Mouse (Mus musculus) stomach, embryonic 16.5 days (tissue): ENCODE results near the gene Gramd1b. TPM values are rescaled to one million over a fixed set of nuclear protein-coding genes. Genes with fewer than 3 reads are reported as not detected.

Source experiments
- ATAC-seq: fragments of 200-750 bp; cut with Nextera tagmentation; 2 replicates; pipeline ENCODE4 v1.8.0; 2017; ENCODE audit warnings: moderate number of reproducible peaks, moderate TSS enrichment; ENCODE audit not compliant: insufficient read depth, low FRiP score
- H3K27ac ChIP-seq: fragments of 300-500 bp; sonication (generic); 2 replicates; pipeline ENCODE4 v1.5.1; 2014; ENCODE audit warnings: low read length
- H3K27me3 ChIP-seq: fragments of 300-500 bp; sonication (generic); 2 replicates; pipeline ENCODE4 v1.6.1; 2014; ENCODE audit warnings: low read length, control low read depth, mixed read lengths; ENCODE audit not compliant: control insufficient read depth, insufficient read depth
- H3K36me3 ChIP-seq: fragments of 300-500 bp; sonication (generic); 2 replicates; pipeline ENCODE4 v1.6.1; 2014; ENCODE audit warnings: low read length; ENCODE audit not compliant: control insufficient read depth, insufficient read depth
- H3K4me1 ChIP-seq: fragments of 300-500 bp; sonication (generic); 2 replicates; pipeline ENCODE4 v1.6.1; 2014; ENCODE audit warnings: low read length, control low read depth, mixed read lengths; ENCODE audit not compliant: control insufficient read depth, insufficient read depth
- H3K4me2 ChIP-seq: fragments of 300-500 bp; sonication (generic); 2 replicates; pipeline ENCODE4 v1.6.1; 2014; ENCODE audit warnings: low read depth, low read length, mixed read lengths
- H3K4me3 ChIP-seq: fragments of 300-500 bp; sonication (generic); replicated peaks from 2 replicates; pipeline ENCODE4 v1.5.1; 2014; ENCODE audit warnings: mild to moderate bottlenecking, low read length
- H3K9ac ChIP-seq: fragments of 300-500 bp; sonication (generic); 2 replicates; pipeline ENCODE4 v1.6.1; 2014; ENCODE audit warnings: low read length
- H3K9me3 ChIP-seq: fragments of 300-500 bp; sonication (generic); replicated peaks from 2 replicates; pipeline ENCODE4 v1.6.1; 2016; ENCODE audit warnings: low read length, control low read depth; ENCODE audit not compliant: control insufficient read depth
- WGBS: fragments of 180-500 bp; shearing (Covaris S2); extraction: QIAGEN DNeasy Blood & Tissue Kit; methylation state at CpG from one replicate; pipeline ENCODE4 v1.1.7; 2014; 5-methylcytosine and 5-hydroxymethylcytosine counted together
- polyA plus RNA-seq: library from polyadenylated mRNA; unstranded; fragments of >200 nt; fragmentation: Nextera tagmentation; extraction: Ambion mirVana; gene quantifications from 2 replicates; pipeline ENCODE4 v1.2.1, GENCODE M21; 2015

The Gramd1b gene
- polyA plus RNA-seq, 1 experiment from 2014 or later = 4.9 TPM

DNA sequence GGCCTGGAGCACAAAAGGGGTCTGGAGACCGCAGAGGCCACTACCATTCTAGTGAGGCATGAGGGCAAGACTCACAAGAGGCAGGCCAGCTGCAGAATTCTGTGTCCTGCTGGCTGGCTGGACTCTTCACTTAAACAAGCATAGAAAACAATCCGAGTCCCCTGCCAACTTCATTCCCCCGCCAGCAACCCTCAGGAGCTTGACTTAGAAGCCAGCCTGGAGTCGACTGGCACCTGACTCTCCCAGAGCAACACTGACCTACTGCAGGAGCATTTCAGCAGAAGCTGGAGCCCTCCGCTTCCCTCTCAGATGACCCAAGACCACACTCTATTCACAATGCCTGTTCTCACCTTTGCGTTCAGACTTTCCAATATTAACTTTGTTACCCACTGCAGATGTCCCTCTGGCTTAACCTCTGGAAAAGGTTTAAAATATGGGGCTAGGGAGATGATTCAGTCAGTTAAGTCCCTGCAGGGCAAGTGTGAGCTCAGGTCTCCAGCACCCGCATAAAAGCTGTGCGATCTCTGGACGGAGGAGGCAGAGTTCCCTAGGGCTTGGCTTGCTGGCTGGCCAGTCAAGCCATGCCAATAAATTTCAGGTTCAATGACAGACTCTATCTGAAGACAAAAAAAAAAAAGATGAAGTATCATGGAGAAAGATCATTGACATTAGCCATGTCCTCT lies 104.8 kb downstream of the Gramd1b start:
- no peak overlapping the region for H3K4me3 ChIP-seq
- H3K36me3 ChIP-seq = no peaks in the 10 kb centered on the region
- no peak for ATAC-seq
- WGBS = 83% methylated on average over 9 of the region's 9 CpGs
- H3K27ac ChIP-seq = no peak overlapping the region
- H3K4me2 ChIP-seq = no peak overlapping the region
- H3K27me3 ChIP-seq = no peaks in the 10 kb centered on the region
- H3K4me1 ChIP-seq = no peaks in the 10 kb centered on the region
- H3K9ac ChIP-seq = no peak overlapping the region
- no peaks in the 10 kb centered on the region for H3K9me3 ChIP-seq

DNA sequence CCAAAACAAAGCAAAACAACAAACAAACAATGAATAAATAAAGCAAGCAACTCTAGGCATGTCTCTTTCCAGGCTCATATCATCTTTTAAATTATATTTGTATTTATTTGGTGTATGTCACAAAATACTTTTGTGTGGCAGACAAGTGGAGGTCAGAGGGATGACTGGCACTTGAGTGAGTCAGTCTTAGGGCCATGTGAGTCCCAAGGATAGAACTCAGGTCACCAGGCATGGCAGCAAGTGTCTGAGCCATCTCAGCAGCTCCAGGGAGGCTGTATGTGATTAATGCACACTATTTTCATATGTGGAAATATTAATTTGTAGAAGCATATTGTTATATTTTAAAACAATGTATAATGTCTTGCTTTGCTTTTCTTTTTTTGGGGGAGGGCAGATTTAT lies 106.3 kb downstream of the Gramd1b start:
- H3K4me2 ChIP-seq = no peak overlapping the region
- no peak overlapping the region for H3K27ac ChIP-seq
- no peaks in the 10 kb centered on the region for H3K9me3 ChIP-seq
- H3K27me3 ChIP-seq = no peaks in the 10 kb centered on the region
- H3K36me3 ChIP-seq = no peaks in the 10 kb centered on the region
- H3K4me1 ChIP-seq = no peaks in the 10 kb centered on the region
- no peak overlapping the region for H3K4me3 ChIP-seq
- no peak overlapping the region for H3K9ac ChIP-seq
- ATAC-seq = no peak

DNA sequence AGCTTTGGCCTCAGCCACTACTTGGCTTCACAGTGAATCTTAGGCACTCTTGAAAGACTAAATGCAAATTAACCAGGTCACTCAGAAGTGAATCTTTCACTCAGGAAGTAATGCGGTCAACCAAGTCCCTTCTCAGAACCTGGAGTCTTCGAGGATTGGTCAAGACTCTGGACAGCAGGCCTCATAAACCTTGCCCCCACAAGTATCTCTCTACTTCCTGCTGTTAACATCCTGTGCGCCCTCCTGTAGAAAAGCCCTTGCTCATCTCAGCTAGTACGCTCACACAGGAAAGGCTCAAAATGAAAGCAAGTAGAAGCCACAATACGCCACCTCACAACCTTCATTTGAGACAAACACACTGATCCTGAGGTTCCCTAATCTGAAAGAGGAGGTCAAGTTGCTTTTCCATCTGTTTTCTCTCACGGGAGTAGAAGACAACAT lies 107.7 kb downstream of the Gramd1b start:
- Histone ChIP-seq H3K27me3 (no peaks in the 10 kb centered on the region), H3K36me3 (no peaks in the 10 kb centered on the region), H3K9me3 (no peaks in the 10 kb centered on the region), H3K27ac (no peak overlapping the region), H3K4me2 (no peak overlapping the region), H3K4me1 (no peaks in the 10 kb centered on the region), H3K9ac (no peak overlapping the region), H3K4me3 (no peak overlapping the region)
- no peak for ATAC-seq
- 81% methylated on average over 6 of the region's 6 CpGs for WGBS

DNA sequence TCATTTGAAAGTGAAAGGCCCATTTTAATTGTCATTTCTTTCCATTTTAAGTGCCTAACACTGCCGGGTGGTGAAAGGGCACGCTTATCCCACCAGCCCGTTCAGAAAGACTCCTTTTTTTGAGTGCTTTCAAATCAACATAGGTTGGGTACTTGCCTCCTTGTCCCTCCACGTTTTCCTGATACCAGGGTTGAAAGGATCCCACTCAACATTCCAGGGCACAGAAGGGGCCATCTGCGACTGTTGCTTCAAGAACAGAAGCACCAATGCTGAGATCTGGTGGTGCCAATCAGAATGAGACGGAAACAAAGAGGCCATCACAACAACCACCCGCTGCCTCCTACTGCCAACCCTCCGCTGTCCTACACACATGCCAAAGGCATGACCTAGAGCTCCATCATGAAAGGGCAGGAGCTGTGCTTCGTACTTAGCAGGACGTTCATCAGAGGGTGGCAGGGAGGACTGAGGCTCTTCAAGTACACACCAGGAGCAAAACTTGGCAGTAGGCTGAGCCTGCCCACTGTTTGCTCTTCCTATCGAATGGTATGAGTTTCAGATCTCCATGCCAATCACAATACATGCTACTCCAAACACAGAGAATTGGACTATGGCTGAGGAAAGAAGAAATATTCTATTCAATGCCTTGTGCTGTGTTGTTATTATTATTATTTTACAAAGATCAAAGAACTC lies 108.7 kb downstream of the Gramd1b start:
- H3K4me1 ChIP-seq = no peaks in the 10 kb centered on the region
- H3K9me3 ChIP-seq = no peaks in the 10 kb centered on the region
- no peak overlapping the region for H3K4me2 ChIP-seq
- no peak overlapping the region for H3K27ac ChIP-seq
- 82% methylated on average over 11 of the region's 11 CpGs for WGBS
- no peak overlapping the region for H3K4me3 ChIP-seq
- no peak overlapping the region for H3K9ac ChIP-seq
- no peaks in the 10 kb centered on the region for H3K36me3 ChIP-seq
- no peak for ATAC-seq
- no peaks in the 10 kb centered on the region for H3K27me3 ChIP-seq

DNA sequence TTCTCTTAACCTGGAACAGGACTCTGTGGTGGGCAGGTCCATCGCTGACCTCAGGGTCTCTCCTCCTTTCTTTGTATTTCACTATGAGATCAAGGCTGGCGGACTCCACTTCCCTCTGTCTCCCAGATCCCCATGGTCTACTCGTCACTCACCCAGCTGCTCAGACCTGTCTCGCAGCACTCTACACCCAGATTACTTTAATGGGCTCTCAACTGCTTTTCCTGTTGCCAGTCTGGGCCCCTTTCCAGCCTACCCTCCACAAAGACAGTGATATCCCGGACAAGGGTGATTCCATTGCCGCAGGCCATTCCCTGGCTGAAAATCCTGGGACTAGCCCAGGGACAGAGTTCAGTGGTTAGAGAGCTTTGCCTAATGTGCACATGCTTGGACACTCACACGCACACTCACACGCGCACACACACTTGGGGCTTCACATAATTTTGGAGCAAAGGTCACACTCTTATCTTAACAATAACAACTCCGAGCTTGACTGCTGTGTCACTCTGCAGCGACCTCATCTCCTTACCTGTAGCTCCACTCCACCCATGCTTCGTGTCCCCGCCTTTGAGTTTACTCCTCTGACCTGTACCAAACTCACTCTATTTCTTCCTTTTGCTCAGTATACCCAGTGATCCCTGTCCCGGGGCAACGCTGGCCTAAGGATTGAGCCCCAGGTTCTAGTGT lies 110.4 kb downstream of the Gramd1b start:
- H3K9me3 ChIP-seq = no peaks in the 10 kb centered on the region
- no peak for ATAC-seq
- H3K9ac ChIP-seq = no peak overlapping the region
- no peak overlapping the region for H3K4me3 ChIP-seq
- no peaks in the 10 kb centered on the region for H3K4me1 ChIP-seq
- H3K27me3 ChIP-seq = no peaks in the 10 kb centered on the region
- no peak overlapping the region for H3K4me2 ChIP-seq
- no peaks in the 10 kb centered on the region for H3K36me3 ChIP-seq
- 71% methylated on average over 15 of the region's 15 CpGs for WGBS
- H3K27ac ChIP-seq = no peak overlapping the region

DNA sequence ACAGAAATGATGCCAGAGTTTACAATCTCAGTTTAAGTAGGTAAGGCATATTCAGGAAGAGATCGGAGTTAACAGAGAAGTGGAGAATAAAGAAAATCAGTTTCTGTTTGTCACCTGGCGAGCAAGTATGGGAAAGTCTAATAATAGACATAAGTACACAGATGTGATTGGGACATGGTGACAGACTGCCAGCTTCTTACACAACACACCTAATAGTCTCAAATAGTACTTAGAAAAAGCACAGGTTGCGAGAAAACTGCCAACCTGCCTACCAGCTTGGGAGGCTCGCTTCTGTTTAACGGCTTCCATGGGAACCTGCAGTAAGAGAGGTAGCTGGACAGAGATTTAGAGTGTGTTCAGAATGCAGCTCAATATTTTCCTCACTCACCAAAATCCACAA lies 112.4 kb downstream of the Gramd1b start:
- Histone ChIP-seq H3K4me1 (no peaks in the 10 kb centered on the region), H3K36me3 (no peaks in the 10 kb centered on the region), H3K9me3 (no peaks in the 10 kb centered on the region), H3K27ac (no peak overlapping the region), H3K4me3 (no peak overlapping the region), H3K27me3 (no peaks in the 10 kb centered on the region), H3K4me2 (no peak overlapping the region), H3K9ac (no peak overlapping the region)
- ATAC-seq = no peak
- WGBS = 80% methylated on average over 5 of the region's 5 CpGs

DNA sequence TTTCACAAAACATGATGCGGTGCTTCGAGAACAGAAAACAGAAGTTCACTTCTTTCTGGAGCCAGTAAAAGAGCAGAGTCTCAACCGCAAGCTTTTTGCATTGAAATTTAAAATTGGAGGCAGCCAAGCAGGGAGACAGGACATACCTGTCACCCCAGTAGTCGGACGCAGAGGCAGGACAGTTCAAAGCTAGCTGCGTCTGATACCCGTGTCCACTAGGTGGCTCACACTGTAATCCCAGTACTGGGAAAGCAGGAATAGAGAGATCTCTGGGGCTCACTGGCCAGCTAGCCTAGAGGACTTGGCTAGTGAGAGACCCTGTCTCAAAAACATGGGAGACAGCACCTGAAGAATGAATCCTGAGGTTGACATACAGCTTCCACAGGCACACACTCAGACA lies 115.0 kb downstream of the Gramd1b start:
- Histone ChIP-seq H3K4me1 (no peaks in the 10 kb centered on the region), H3K9ac (no peak overlapping the region), H3K36me3 (no peaks in the 10 kb centered on the region), H3K27me3 (no peaks in the 10 kb centered on the region), H3K4me2 (no peak overlapping the region), H3K9me3 (no peaks in the 10 kb centered on the region), H3K27ac (no peak overlapping the region), H3K4me3 (no peak overlapping the region)
- no peak for ATAC-seq
- 74% methylated on average over 7 of the region's 7 CpGs for WGBS

DNA sequence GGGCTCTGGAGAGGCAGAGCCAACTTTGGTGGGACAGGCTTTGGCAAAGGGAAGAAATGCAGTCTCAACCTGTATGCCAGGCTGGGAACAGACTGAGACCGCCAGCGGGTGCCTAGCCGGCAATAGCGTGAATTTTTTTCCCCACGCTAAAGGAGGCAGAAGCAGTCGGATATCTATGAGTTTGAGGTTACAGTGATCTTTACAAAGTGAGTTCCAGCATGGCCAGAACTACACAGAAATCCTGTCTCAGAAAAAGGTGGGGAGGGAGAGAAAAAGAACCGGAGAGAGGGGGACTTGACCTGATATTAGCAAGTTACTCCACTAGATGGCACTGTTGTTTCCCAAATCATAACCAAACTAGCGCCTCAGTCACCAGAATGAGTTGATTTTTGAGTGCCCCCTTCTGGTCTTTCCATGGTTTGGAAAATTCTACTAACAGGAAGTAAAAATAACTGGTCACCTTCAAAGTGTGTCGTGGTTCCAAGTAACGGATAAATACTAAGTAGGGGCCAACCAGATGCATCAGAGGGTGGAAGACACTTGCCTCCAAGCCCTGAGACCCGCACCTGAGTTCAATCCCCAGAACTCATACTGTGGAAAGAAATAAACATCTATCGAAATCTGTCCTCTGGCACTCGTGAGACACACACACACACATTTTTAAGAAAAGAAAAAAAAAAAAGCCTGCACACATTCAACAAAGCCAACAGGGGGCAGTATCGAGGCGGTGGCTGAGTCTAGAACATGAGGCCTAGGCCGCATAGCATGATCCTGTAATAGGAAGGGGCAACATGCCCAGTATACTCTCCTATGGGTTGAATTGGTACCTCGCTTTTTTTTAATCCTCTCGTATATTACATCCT lies 116.0 kb downstream of the Gramd1b start:
- H3K27me3 ChIP-seq = no peaks in the 10 kb centered on the region
- H3K4me2 ChIP-seq = peak overlapping the region; percentile 85
- peak overlapping the region; percentile 39; the same call in 1 of the 2 replicates for H3K27ac ChIP-seq
- no peaks in the 10 kb centered on the region for H3K4me1 ChIP-seq
- H3K9me3 ChIP-seq = no peaks in the 10 kb centered on the region
- peak overlapping the region; percentile 83 for H3K9ac ChIP-seq
- no peaks in the 10 kb centered on the region for H3K36me3 ChIP-seq
- WGBS = 32% methylated on average over 18 of the region's 18 CpGs
- ATAC-seq = peak; percentile 63; the same call in 1 of the 2 replicates
- H3K4me3 ChIP-seq = peak overlapping the region; percentile 66
